Mouse (Mus musculus) liver, postnatal 0 days (tissue): ENCODE results near the gene Cd22. TPM values are rescaled to one million over a fixed set of nuclear protein-coding genes. Genes with fewer than 3 reads are reported as not detected.

Experiments
- ATAC-seq: fragments of 200-750 bp; cut with Nextera tagmentation; 2 replicates; pipeline ENCODE4 v1.8.0; 2017; ENCODE audit warnings: mild to moderate bottlenecking, moderate library complexity
- DNase-seq: peaks from one replicate; pipeline ENCODE4 v3.0.0-alpha.2; 2016
- H3K27ac ChIP-seq: fragments of 300-500 bp; sonication (generic); 2 replicates; pipeline ENCODE4 v1.5.1; 2014; ENCODE audit warnings: antibody characterized with exemption, moderate library complexity, mild to moderate bottlenecking, low read depth
- H3K27me3 ChIP-seq: fragments of 300-500 bp; sonication (generic); 2 replicates; pipeline ENCODE4 v1.6.1; 2014; ENCODE audit warnings: low read length, control low read depth, mixed read lengths; ENCODE audit not compliant: insufficient read depth
- H3K36me3 ChIP-seq: fragments of 300-500 bp; sonication (generic); replicated peaks from 2 replicates; pipeline ENCODE4 v1.6.1; 2014; ENCODE audit warnings: mild to moderate bottlenecking, control low read depth, low read length, moderate library complexity, mixed read lengths; ENCODE audit not compliant: insufficient read depth
- H3K4me1 ChIP-seq: fragments of 300-500 bp; sonication (generic); 2 replicates; pipeline ENCODE4 v1.6.1; 2014; ENCODE audit warnings: antibody characterized with exemption, mild to moderate bottlenecking, control low read depth; ENCODE audit not compliant: insufficient read depth
- H3K4me2 ChIP-seq: fragments of 300-500 bp; sonication (generic); 2 replicates; pipeline ENCODE4 v1.6.1; 2014; ENCODE audit warnings: low read depth, mild to moderate bottlenecking, low read length, moderate library complexity, mixed read lengths
- H3K4me3 ChIP-seq: fragments of 300-500 bp; sonication (generic); 2 replicates; pipeline ENCODE4 v1.5.1; 2014; ENCODE audit warnings: low read depth, low read length
- H3K9ac ChIP-seq: fragments of 300-500 bp; sonication (generic); replicated peaks from 2 replicates; pipeline ENCODE4 v1.6.1; 2014; ENCODE audit warnings: mild to moderate bottlenecking, moderate library complexity
- H3K9me3 ChIP-seq: fragments of 300-500 bp; sonication (generic); 2 replicates; pipeline ENCODE4 v1.6.1; 2016; ENCODE audit warnings: mild to moderate bottlenecking, control low read depth, low read length, mixed read lengths
- CTCF ChIP-seq: sonication (generic); IDR thresholded peaks from 2 replicates; pipeline ENCODE4 v1.5.1; 2016; ENCODE audit warnings: antibody characterized with exemption, low read depth
- EP300 ChIP-seq: IDR thresholded peaks from 2 replicates; pipeline ENCODE4 v1.6.1; 2016; ENCODE audit warnings: antibody characterized with exemption, low read depth, mild to moderate bottlenecking
- WGBS: fragments of 180-500 bp; shearing (Covaris S2); extraction: QIAGEN DNeasy Blood & Tissue Kit; methylation state at CpG from one replicate; pipeline ENCODE4 v1.1.7; 2014; ENCODE audit not compliant: insufficient replicate concordance; 5-methylcytosine and 5-hydroxymethylcytosine counted together
- polyA plus RNA-seq: library from polyadenylated mRNA; unstranded; fragments of >200 nt; fragmentation: Nextera tagmentation; extraction: Ambion mirVana; gene quantifications from 2 replicates; pipeline ENCODE4 v1.2.1, GENCODE M21; 2015

Gene Cd22
- polyA plus RNA-seq, 1 experiment from 2014 or later = 1.5 TPM

DNA sequence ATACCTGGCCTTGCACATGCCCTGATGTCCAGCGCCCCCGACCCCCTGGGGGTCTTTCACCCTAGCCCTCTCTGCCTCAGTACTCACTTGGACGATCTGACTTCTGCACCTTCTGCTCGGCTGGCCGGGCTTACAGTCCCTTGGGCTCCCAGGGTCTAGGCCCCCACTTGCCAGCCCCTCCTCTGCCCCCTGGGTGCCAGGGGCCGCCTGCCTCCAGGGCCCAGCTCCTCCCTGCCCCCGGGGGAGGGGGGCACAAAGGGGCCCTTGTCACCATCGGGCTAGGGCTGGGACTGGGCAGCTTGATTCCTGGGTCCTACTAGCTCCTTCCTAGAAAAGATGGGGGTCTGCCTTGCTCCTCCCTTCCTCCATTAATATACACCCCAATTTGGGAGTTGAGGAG is 34.6 kb upstream of the Cd22 start, which contains the start of gene Mag:
TSS of gene Mag (minus strand) at position 142 of the 400 bp plus-strand sequence.
- Histone ChIP-seq H3K27me3 (no peaks in the 10 kb centered on the region), H3K27ac (no peak within 1 kb of the TSS), H3K4me3 (no peak within 1 kb of the TSS), H3K9me3 (no peaks in the 10 kb centered on the region), H3K4me1 (peaks cover under 1% of the 10 kb centered on the region; the same call in 1 of the 2 replicates), H3K4me2 (no peak within 1 kb of the TSS), H3K36me3 (no peaks in the 10 kb centered on the region), H3K9ac (no peak within 1 kb of the TSS)
- ATAC-seq = no peak
- DNase-seq = no peak
- TF ChIP-seq EP300 (no peak), CTCF (no peak)
- 72% methylated on average over 8 of the region's 8 CpGs for WGBS

DNA sequence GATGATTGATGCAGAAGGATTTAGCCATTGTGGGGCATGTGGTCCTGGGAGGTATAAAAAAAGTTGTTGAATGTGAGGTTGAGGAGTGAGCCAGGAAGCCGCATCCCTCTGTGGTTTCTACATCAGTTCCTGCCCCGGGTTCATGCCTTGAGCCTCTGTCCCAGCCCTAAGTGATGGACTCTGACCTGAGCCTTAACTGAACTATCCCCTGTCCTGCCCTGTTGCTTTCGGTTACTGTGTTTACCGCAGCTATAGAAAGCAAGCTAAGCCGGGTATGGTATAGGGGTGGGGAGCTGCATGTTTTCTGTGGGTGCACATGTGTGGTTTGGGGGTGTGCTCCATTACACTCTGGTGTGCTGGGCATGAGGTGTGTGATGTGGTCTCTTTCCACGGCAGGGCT is 29.6 kb upstream of the Cd22 start:
- peaks cover 13% of the 10 kb centered on the region for H3K4me1 ChIP-seq
- H3K4me2 ChIP-seq = no peak overlapping the region
- ATAC-seq (peak; percentile 61), DNase-seq (no peak)
- no peak overlapping the region for H3K27ac ChIP-seq
- 33% methylated on average over 6 of the region's 6 CpGs for WGBS
- H3K27me3 ChIP-seq = no peaks in the 10 kb centered on the region
- no peak overlapping the region for H3K4me3 ChIP-seq
- TF ChIP-seq CTCF (no peak), EP300 (no peak)
- H3K9ac ChIP-seq = no peak overlapping the region
- no peaks in the 10 kb centered on the region for H3K36me3 ChIP-seq
- H3K9me3 ChIP-seq = no peaks in the 10 kb centered on the region

DNA sequence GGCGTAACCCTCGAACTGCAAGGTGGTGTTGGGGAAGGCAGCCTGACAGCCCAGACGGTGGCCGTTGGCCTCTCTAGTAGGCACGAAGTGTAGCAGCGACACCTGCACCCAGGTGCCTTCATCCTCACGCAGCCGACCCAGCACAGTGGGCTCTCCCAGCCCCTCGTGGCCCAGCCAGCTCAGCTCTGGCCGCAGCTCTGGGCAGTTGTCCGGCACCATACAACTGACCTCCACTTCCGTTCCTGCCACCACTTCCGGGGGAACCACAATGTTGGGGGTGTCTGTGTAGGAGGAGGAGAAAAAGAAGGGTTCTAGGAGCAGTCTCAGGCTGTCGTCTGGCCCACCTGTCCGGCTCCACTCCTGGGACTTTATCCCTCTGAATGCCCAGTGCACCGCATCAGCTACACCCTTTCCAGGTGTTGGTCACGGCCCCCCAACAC is 28.9 kb upstream of the Cd22 start:
- ATAC-seq (no peak), DNase-seq (no peak)
- Histone ChIP-seq H3K27me3 (no peaks in the 10 kb centered on the region), H3K9me3 (no peaks in the 10 kb centered on the region), H3K9ac (no peak overlapping the region), H3K4me1 (peaks cover 13% of the 10 kb centered on the region), H3K4me2 (peak overlapping the region; percentile 62), H3K36me3 (no peaks in the 10 kb centered on the region), H3K27ac (no peak overlapping the region), H3K4me3 (no peak overlapping the region)
- 22% methylated on average over 17 of the region's 17 CpGs for WGBS
- TF ChIP-seq CTCF = no peak
- no peak for TF ChIP-seq EP300

DNA sequence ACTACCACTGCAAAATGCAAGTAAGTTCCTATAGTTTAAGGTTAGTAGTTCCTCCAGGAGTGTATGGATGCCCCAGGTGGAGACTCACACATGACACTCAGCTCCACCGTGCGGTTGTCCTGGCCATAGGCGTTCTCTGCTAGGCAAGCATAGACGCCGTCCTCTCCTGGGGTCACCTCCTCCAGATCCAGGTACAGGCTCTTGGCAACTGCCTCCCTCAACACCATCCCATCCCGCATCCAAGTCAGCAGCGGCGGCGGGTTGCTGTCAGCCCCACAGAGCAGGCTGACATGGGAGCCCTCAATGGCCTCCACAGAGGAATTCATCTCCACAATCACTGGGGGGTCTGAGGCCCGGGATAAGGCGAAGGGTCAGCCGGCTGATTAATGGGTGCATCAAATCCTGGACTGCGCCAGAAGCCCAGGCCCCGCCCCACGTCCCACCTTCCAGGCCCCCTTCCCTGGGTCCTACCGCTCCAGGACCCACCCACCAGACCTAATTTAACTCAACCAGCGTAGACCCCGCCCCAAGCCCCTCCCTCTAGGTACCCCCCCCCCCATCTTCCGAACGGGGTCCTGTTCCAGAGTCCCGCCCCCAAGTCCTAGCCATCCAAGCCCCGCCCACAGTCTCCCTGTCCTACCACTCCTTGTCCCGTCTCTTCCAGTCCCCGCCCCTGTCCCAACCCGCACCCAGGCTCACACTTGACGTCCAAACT is 28.3 kb upstream of the Cd22 start:
- Histone ChIP-seq H3K4me1 (peaks cover 13% of the 10 kb centered on the region), H3K4me3 (no peak overlapping the region), H3K27ac (no peak overlapping the region), H3K27me3 (no peaks in the 10 kb centered on the region), H3K4me2 (peak overlapping the region; percentile 62), H3K9ac (no peak overlapping the region), H3K36me3 (no peaks in the 10 kb centered on the region), H3K9me3 (no peaks in the 10 kb centered on the region)
- DNase-seq (peak; percentile 58), ATAC-seq (peak; percentile 60; the same call in 1 of the 2 replicates)
- 9% methylated on average over 24 of the region's 26 CpGs for WGBS
- TF ChIP-seq EP300 = no peak
- no peak for TF ChIP-seq CTCF

DNA sequence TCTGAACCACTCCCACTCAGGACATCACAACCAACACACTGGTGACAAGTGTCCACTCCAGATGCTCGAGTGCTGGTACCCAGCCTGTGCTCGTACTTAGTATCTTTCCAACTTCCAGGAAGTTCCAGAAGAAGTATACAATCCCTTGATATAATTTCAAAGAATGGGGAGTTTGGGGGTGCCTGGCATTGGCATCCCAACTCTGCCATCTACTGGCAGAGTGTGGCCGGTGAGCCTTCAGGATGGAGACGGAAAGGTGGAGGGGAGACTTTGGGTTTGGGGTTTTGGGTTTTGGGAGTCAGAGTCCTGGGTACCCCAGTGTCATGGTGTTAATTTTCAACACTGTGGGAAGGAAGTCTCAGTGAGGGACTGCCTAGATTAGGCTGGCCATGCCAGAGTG is 23.9 kb upstream of the Cd22 start:
- H3K4me1 ChIP-seq = peaks cover 8% of the 10 kb centered on the region; the same call in 1 of the 2 replicates
- H3K27ac ChIP-seq = no peak overlapping the region
- H3K36me3 ChIP-seq = no peaks in the 10 kb centered on the region
- no peak overlapping the region for H3K4me3 ChIP-seq
- no peak for DNase-seq
- no peaks in the 10 kb centered on the region for H3K9me3 ChIP-seq
- 31% methylated on average over 4 of the region's 4 CpGs for WGBS
- H3K4me2 ChIP-seq = no peak overlapping the region
- TF ChIP-seq EP300 (no peak), CTCF (peak; percentile 70)
- no peak overlapping the region for H3K9ac ChIP-seq
- H3K27me3 ChIP-seq = no peaks in the 10 kb centered on the region
- no peak for ATAC-seq

DNA sequence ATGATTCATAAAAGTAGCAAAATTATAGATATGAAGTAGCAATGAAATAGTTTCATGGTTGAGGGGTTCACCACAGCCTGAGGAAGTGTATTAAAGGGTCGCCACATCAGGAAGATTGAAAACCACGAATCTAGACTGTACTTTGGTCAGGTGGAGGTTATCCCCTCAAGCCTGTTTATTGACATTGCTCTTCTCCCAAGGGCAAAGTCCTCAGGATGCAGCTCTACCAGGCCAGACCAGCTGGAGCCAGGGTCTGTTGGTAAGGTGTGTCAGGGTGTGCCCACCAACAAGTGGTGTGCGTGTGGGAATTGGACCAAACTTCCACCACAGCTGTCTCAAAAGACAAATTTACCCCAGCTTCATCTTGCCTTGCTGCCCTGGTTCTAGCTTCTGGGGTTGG is 15.1 kb upstream of the Cd22 start:
- H3K4me3 ChIP-seq = no peak overlapping the region
- WGBS = 45% methylated on average over 3 of the region's 3 CpGs
- TF ChIP-seq CTCF (no peak), EP300 (no peak)
- ATAC-seq (peak; percentile 85), DNase-seq (no peak)
- H3K4me2 ChIP-seq = peak overlapping the region; percentile 19; the same call in 1 of the 2 replicates
- no peaks in the 10 kb centered on the region for H3K27me3 ChIP-seq
- H3K9me3 ChIP-seq = no peaks in the 10 kb centered on the region
- no peak overlapping the region for H3K9ac ChIP-seq
- H3K4me1 ChIP-seq = peaks cover 13% of the 10 kb centered on the region
- H3K36me3 ChIP-seq = no peaks in the 10 kb centered on the region
- 0 out of 2 replicates have a peak overlapping the region, but pooled peaks have one; percentile 55 for H3K27ac ChIP-seq
